Mouse (Mus musculus) inflammation-experienced regulatory T-cells, adult 6 months (primary cell): ENCODE measurements around the gene Simc1. TPM values are rescaled to one million over a fixed set of nuclear protein-coding genes. Genes with fewer than 3 reads are reported as not detected.

Experiments used
- ATAC-seq: one replicate; pipeline ENCODE4 v1.8.0; 2017
- polyA plus RNA-seq, 3 experiments: library from polyadenylated mRNA; unstranded; fragments of 100-300 nt; shearing (Covaris generic); gene quantifications; one replicate each; pipeline ENCODE4 v1.2.1; 2017

The Simc1 gene
- polyA plus RNA-seq, 3 experiments from 2014 or later, result 4.9 to 10.6 (median 10.0) TPM

DNA sequence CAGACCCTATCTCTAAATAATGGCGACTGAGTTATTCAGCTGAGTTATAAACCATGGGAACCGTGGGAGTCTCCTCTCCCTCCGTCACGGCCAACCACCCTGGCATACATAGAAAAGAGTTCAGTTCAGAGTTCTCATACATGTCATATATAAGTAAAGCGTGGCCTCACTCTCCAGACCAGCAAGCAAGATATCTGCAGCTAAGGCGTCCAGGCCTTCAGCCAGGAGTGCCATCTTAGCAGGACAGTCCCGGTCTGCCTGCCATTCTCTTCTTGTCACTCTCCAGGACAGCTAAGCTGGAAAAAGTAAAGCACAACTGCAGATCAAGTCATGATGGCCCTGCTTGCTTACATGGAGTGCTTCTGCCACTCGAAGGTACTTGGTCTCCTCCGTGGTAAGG lies 52.6 kb downstream of the Simc1 start:
- ATAC-seq, result no peak

DNA sequence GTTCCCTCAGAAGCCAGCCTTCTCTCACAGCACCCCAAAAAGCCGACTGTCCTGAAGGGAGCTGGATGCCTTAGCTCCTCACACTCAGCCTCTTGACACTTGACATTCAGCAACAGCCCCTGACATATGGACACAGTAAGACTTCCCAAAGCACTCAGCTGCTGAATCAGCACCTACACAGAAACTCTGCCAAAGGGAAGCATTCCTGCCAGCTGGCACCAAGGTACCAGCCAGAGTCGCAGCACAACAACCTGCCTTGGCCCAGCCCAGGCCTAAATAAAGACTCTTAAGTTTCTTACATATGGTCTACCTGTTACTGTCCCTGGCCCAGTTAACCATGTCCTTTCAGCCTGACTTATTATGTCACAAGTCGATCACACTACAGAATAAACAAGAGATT lies 53.2 kb downstream of the Simc1 start:
- ATAC-seq, result no peak

DNA sequence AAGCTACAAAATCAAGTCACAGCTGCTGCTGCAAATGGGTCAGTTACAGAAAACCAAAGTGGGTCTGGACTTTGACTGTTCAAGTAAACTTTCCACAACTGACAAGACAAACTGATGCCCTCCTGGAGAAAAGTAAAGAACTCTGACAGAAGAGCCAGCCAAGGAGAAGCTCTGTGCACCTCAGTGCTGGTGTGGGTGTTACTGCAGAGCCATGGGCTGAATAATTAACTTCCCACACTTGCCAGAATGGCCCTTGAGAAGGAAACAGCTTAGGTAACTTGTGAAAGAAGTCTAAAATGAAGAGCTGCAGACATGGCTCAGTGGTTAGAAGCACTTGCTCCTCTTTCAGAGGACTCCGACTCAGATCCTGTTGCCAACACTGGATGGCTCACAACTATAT lies 54.1 kb downstream of the Simc1 start:
- ATAC-seq, result no peak

DNA sequence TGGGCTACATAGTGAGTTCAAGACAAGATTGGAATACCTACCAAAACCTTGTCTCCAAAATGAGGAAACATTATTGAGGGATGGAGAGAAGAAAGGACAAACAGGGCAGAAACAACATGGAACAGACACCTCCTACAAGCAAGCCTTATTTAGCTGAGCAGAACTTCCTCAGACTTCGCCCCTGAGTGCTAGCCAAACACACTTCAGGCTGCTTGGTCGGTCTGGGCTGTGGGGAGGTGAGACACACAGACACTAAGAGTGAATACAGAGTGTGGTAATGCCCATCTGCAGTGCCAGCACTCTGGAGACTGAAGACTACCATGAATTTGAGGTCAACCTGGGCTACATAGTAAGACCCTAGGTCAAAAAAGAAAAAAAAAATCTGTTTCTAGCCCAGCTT lies 56.1 kb downstream of the Simc1 start:
- no peak for ATAC-seq

DNA sequence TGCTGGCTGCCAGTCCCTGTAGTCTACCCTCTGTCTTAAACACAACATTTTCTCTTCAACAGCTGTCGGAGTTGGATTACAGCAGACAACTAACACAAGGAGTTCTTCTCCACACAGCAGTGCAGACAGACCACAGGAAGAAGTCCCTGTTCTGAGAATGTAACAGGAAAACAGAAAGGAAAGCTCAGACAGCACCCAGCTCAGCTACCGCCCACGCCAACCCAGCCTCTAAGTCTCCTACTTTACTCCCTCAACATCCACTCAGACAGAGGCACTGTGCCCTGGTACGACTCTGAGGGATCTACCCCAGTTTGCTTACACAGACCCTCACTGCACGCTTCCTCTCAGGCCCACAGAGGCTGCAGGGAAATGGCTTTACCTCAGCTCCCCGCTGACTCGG lies 57.0 kb downstream of the Simc1 start:
- no peak for ATAC-seq

DNA sequence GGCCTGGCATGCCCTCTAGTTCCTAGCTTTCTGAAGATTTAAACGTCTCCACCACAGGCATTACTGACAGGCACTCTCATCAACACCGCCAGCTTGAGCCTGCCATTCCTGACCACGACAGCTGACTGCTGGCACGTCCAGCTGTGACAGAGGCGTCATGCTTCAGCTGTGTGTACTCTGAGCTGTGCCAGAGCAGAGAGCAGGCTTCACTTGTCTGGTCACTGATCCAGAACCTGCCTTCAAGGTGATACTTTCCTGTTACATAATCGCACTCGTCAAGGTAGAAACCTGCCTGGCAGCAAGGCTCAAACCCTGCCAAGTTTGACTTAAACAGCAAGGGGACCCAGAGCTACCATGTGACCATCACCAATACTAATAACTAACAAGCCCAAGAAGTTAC lies 59.0 kb downstream of the Simc1 start:
- ATAC-seq, result no peak

DNA sequence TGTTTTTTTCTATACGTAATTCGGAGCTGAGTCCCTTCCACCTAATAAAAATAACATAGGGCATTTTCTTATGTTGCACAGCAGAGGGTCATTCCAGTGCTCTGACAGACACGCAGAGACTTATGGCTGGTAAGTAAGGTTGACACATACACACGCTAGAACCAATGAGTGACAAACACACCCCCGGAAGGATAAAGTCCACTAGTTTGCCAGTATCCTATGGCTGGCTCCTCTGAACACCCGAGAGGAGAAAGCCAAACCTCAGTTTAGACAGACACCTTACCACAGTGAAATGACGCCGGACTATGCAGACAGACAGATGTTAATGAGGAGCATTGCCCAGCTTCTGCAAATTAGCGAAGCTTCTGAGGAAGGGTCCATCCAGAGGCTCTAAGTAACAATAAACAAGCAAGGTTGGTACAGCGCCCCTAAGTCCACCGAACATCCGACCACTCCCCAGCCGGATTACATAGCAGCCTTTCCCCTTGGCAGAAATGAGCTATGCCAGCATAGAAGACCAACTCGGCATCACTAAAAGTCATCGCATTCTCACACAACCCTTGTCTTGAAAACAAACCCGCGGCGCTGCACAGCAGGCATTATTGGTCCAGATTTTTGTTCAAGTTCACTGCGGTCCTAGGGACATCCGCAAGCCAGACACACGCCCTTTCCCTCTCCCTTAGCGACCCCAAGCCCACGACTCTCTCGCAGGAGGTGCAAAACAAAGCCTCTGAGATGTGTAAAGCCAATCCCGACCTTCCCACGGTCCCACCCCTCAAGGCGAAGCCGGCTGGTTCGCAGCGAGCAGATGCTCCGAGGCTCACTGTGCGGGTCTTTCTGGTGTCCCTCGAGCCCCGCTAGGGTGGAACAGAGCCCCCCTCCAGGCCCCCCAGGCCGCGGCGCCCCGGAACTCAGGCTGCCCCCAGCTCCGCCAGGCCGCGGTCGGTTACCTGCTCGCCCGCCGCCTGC lies 60.9 kb downstream of the Simc1 start:
- ATAC-seq, result peak; percentile 6

DNA sequence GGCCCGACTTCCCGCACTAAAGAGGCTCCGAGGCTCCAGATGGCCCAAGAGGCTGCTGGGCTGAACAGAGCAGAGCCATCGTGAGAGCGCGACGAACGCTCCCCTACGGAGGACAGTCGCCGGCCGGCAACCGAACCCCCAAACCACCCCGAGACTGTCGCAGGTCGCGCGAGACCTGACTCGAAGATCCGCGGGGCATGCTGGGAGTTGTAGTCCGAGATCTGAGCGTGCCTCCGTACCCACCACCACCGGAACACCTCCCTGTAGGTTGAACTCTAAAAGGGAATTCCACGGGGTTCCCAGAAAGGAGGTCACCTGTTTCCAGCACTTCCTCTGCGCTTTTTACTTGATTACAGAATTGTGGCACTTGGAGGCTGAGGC lies 61.6 kb downstream of the Simc1 start, which contains the start of gene 4833439L19Rik:
Gene 4833439L19Rik, minus strand, starts transcription at position 235 of the 381 bp plus-strand sequence.
- peak; percentile 99 for ATAC-seq

DNA sequence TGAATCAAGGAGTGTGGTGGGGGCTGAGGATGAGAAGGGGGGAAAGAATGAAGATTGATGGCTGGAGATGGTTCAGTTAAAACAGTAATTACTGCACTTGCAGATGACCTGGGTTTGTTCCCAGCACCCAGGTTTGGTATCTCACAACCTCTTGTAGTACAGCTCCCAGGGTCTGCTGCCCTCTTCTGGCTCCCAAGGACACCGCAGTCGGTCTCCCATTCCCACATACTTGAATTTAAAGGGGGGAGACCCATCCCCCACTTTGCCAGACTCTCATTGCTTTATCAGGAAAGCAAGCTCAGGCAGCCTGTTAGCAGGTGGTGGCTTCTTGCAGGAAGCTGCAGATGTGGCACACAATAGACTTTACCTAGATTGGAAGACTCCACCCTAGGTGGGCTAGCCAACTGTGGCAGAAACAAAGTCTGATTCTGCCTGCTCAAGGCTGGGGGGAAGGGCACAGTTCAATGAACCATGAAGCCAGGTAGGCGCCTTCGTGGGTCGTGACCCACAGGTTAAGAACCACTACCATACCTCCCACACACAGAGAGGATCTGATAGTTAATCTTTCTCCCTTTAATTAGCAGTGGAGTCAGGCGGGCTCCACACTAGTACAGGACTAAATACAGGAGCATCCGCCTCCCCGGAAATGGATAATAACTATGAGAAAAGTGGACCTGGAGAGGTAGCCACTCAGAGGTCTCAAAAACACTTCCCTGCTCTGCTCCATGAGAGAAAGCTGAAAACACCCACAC lies 62.2 kb downstream of the Simc1 start:
- ATAC-seq, result no peak

DNA sequence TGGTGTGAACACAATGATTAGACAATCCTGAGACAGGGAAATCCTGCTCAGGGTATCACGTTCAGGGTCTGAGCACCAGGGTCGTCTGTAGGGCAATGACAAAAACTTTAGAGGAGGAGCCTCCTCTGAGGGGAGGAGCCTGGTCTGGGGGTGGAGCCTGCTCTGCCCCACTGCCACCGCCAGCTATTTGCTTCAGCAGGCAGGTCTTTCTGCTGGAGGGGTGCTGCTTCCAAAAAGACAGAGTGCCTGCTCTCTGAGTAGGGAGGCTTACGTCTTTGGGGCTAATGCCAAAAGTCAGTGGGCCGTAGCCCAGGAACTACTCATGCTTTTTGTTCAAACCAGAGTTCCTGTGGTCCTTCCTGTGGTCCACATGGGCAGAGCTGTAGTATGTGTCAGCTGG lies 64.8 kb downstream of the Simc1 start:
- no peak for ATAC-seq

DNA sequence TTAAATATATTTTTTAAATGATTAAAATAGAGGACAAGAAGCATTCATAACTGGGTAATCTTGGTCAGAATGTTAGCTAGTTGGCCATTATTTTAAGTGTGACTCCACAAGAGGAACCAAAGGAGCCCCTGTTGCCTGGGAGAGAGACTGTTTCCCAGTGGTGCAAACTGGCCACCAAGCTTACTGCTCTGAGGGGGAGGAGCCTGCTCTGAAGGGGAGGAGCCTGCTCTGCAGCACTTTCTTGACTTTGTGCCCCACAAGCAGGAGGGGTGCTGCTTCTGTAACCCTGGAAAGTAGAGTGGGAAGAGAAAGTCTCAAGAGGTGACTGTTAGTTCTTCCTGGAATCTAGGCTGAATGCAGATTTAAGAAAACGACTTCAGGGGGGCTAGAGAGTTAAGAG lies 65.7 kb downstream of the Simc1 start:
- ATAC-seq, result no peak

DNA sequence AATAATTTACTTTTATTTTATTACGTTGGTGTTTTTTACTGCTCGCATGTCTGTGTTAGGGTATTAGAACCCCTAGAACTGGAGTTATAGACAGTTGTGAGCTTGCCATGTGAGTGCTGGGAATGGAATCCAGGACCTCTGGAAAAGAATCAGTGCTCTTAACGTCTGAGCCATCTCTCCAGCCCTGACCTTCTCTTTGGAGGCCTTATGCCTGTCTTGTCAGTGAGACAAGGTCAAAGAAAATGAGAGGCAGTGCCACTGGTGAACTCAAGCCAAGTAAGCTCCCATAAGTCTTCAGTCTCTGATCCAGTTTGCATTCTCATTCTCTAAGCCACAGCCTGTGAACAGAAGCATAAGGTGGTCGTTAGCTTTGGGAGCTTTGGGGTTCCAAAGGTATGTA lies 67.2 kb downstream of the Simc1 start:
- ATAC-seq, result no peak

DNA sequence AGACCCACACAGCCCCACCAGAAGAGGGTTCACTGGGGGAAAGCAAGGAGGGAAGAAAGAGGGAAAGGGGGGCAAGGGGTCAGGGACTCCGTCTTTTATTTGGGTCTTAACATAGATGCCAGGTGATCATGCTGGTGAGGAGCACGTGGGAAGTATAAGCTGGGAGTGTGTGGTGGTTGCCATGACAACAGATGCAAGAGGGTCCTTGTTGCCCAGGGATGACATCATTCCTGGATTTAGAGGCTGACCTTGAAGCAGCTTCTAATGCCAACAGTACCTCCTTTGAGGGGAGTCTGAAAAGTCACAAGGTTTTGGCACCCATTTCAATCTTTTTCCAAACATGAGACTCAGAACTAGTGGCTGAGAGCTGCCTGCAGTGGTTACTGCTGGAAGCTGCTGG lies 68.1 kb downstream of the Simc1 start:
- no peak for ATAC-seq

DNA sequence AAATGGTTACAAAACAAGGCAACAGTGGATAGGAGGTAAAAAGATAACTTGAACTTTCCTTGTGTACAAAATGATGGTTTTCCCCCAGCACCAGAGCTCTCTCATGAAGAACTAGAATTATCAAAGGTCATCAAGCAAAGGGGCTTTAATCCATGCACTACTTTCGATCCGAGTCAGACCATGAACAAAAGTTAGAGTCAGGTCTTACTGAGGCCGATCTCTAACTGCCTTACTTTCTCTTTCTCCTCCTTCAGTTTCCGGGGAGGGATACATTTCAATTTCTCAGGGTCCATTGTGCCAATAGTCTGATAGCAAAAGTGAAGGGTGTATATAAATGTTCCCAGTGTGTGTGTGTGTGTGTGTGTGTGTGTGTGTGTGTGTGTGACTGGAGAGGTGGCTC lies 69.0 kb downstream of the Simc1 start:
- peak; percentile 35 for ATAC-seq

DNA sequence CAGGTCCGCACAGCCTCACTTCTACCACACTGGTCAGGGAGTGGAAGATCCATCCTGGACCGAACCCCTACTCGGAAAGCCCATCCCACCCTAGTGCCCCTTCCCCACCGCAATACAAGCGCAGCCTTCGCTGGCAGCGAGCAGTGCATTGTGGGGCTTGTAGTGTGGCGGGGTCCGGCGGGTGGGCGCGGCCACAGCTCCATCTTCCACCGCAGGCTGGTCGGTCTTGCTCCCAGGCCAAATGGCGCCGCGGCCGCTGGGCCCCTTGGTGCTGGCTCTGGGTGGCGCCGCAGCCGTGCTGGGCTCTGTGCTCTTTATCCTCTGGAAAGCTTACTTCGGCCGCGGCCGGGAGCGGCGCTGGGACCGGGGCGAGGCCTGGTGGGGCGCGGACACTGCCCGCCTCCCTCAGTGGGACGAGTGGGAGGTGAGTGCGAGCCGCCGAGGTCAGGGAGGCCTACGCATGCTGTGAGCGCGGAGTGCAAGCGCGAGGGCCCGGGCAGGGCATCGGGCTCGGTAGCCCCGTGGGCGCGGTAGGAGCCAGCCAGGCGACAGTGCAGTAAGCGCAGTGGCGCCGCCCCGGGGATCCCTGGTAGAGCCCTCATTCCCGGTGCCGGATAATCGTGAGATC lies 71.4 kb downstream of the Simc1 start, which contains the start of gene Arl10:
Gene Arl10, plus strand, starts transcription at position 162 of the 628 bp plus-strand sequence.
- peak; percentile 64 for ATAC-seq

DNA sequence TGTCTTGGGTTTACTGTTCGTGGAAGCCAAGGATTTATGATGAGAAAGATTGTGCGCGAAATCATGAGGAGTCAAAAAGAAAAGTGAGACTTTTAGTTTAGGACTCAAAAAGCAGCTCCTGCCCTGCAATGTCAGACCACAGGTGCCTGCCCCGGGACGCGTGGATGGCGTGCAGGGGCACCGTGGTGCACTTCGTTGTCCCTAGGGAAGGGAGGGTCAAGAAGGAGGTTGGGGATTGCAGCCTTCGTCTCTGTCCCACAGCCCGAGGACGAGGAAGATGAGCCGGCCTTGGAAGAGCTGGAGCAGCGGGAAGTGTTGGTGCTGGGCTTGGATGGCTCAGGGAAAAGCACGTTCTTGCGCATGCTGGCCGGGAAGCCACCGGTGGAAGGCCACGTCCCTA lies 71.9 kb downstream of the Simc1 start:
- peak; percentile 17 for ATAC-seq

DNA sequence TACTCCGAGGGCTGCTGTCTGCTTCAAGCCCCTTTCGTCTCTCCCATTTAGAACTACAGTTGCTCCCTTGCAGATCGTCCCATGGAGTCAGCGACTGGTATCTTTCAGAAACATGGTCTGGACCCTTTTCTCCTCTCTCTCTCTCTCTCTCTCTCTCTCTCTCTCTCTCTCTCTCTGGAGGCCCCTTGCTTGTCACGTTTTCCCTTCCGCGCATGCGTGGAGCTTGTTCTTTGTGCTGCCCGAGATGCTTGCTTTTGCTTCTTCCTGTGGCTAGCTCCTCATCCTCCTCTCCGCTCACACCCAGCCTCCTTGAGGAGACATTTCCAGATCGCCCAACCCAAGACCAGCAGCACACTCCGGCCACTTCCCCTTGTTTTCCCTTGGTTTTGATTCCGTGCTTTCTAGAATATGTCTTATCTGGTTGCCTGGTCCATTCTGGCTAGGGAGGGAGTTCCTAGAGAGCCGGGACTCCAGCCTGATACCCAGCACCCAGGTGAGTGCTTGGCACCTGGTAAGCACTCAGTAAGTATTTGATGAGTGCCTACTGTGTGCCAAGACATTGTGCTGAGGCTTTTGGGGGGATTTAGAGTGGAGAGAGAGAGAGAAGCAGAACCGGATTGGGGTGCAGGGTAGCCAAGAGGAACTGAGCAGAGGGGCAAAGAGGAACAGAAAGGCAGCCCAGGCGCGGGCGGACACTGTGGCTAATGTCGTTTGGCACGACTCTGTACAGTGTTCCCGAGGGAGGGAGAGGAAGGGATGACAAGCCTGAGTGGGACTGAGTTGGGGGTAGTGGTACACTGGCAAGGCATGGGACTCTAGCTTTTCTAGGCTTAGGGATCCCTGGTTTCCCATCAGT lies 74.3 kb downstream of the Simc1 start:
- no peak for ATAC-seq

DNA sequence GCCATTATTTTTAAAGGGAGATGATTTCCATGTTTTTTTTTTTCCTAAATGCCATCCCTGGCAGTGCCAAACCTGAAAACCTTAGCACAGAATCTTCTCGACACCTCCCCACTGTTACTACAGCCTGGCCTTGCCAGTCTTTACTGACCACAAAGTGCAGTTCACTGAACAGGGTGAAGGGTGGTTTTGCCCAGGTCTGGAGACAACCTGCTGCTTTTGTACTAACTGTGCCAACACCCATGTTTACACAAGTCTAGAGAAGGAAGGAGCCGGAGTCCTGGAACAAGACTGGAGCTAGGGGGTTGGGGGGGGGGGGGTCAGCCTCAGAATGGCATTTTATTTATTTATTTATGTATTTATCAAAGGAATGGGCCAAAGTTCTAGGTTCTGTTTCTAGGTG lies 77.8 kb downstream of the Simc1 start:
- ATAC-seq, result no peak

DNA sequence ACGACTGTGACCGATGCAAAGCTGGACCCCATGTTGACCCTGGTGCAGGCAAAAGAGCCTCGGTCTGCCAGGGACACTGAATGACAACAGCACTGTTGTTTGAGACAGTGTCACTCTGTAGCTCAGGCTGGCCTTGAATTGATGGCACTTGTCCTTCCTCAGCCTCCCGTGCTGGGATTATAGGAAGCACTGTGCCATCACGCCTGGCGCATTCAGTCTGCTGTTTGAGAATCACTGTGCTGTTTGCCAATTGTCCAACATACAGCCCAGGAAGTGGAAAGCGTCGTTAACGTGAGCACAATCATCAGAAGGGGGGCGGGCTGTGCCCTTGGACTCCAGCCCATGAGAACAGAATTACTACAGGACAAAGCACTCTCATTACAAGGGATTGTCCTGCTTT lies 78.5 kb downstream of the Simc1 start:
- ATAC-seq, result no peak

DNA sequence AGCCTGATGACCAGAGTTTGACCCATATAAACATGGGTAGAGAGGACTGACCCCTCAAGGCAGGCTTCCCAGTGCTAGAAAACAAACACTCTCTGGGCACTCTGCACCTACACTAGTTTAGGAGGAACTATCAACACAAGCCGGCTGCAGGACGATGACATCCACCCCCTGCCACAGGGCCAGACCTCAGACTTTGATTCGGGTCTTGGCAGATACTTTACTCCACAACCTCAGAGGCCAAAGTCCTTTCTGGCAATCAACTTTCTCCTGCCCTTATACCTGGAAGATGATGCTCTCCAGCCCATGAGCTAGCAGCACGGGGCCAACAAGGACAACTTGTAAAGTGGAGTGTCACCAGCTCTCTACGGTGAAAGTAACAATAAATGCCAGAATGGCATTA lies 79.3 kb downstream of the Simc1 start:
- no peak for ATAC-seq

DNA sequence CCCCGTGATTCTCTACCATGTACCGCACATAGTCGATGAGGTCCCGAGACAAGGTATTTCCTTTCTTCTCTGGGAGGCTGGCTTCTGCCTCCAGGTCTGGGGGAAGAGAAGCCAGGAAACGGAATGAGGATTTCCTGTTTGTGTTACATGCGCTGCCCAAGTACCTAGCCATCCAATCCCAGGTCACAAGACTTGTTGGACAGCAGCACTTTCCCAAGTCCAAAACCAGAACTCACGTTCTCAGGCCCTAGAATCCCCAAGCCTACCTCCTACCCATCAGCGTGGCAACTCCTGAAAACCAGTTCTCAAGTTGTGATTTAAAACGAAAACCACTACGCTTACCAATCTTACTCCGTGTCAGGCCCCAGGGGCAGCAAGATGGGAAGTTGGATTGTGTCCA lies 82.3 kb downstream of the Simc1 start:
- ATAC-seq, result no peak

DNA sequence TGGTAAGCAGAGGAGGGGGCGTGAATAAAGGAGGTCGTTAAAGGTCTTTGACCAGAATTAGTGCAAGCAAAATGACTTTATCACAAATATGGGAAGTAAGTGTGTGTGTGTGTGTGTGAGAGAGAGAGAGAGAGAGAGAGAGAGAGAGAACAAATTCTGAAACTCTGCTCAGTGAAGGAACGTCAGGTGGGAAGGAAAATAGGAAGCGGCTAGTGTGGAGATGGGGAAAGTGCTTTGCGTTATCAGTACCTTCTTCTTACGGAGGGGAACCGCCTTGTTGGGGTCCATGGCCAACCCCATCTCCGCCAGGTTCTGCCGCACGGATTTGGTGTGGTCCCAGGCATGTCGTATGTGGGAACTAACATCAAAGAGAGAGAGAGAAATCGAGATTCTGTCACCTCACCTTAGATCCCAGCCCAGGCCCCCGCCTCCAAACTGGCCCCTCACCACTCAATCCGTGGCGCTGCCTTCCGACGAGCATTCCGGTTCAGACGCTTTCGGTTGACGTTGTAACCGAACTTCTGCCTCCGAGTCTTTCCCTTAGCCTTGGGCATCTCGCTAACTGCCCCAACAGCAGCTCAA lies 85.9 kb downstream of the Simc1 start:
- peak; percentile 11 for ATAC-seq
